Mouse (Mus musculus) neural tube, embryonic 11.5 days (tissue): ENCODE measurements at regions not wholly inside any gene's neighbourhood (a gene's known extent, or its start where the extent isn't known, plus 50 kb on each side); places are given as distances from the start of the nearest gene placed in this dataset.

Experiments used
- ATAC-seq: fragments of 200-750 bp; cut with Nextera tagmentation; 2 replicates; pipeline ENCODE4 v1.8.0; 2017; ENCODE audit warnings: moderate number of reproducible peaks, mild to moderate bottlenecking, moderate TSS enrichment, moderate library complexity; ENCODE audit not compliant: insufficient read depth, low FRiP score, low TSS enrichment
- DNase-seq: peaks from one replicate; pipeline ENCODE4 v3.0.0-alpha.2; 2015; ENCODE audit warnings: low spot score
- H3K27ac ChIP-seq: fragments of 300-500 bp; sonication (generic); 2 replicates; pipeline ENCODE4 v1.5.1; 2014; ENCODE audit warnings: low read depth, mild to moderate bottlenecking, low read length
- H3K27me3 ChIP-seq: fragments of 300-500 bp; sonication (generic); 2 replicates; pipeline ENCODE4 v1.6.1; 2014; ENCODE audit warnings: mild to moderate bottlenecking, low read length, mixed read lengths; ENCODE audit not compliant: control insufficient read depth, insufficient read depth
- H3K36me3 ChIP-seq: fragments of 300-500 bp; sonication (generic); 2 replicates; pipeline ENCODE4 v1.6.1; 2014; ENCODE audit warnings: mild to moderate bottlenecking, low read length, moderate library complexity, mixed read lengths; ENCODE audit not compliant: control insufficient read depth, insufficient read depth
- H3K4me1 ChIP-seq: fragments of 300-500 bp; sonication (generic); 2 replicates; pipeline ENCODE4 v1.6.1; 2014; ENCODE audit warnings: low read length, mixed read lengths; ENCODE audit not compliant: control insufficient read depth, insufficient read depth
- H3K4me2 ChIP-seq: fragments of 300-500 bp; sonication (generic); 2 replicates; pipeline ENCODE4 v1.6.1; 2014; ENCODE audit warnings: low read depth, mild to moderate bottlenecking, moderate library complexity
- H3K4me3 ChIP-seq: fragments of 300-500 bp; sonication (generic); 2 replicates; pipeline ENCODE4 v1.5.1; 2014; ENCODE audit warnings: low read depth, low read length
- H3K9ac ChIP-seq: fragments of 300-500 bp; sonication (generic); 2 replicates; pipeline ENCODE4 v1.6.1; 2014; ENCODE audit warnings: mild to moderate bottlenecking, low read length
- H3K9me3 ChIP-seq: fragments of 300-500 bp; sonication (generic); 2 replicates; pipeline ENCODE4 v1.6.1; 2016; ENCODE audit warnings: low read length; ENCODE audit not compliant: control insufficient read depth
- WGBS: fragments of 180-500 bp; shearing (Covaris S2); extraction: QIAGEN DNeasy Blood & Tissue Kit; methylation state at CpG from one replicate; pipeline ENCODE4 v1.1.7; 2014; 5-methylcytosine and 5-hydroxymethylcytosine counted together

GRCm38 (mm10) chr1:100878065-100878464 is 1105.5 kb downstream of the Cntnap5b start:
- Histone ChIP-seq H3K36me3 (no peaks in the 10 kb centered on the region), H3K9me3 (no peaks in the 10 kb centered on the region), H3K4me1 (no peaks in the 10 kb centered on the region), H3K9ac (no peak overlapping the region), H3K27me3 (no peaks in the 10 kb centered on the region), H3K4me2 (no peak overlapping the region), H3K4me3 (no peak overlapping the region), H3K27ac (no peak overlapping the region)
- DNase-seq (no peak), ATAC-seq (no peak)
- 24% methylated on average over 1 of the region's 1 CpGs for WGBS

GRCm38 (mm10) chr1:100887336-100887735 is 1114.8 kb downstream of the Cntnap5b start:
- H3K4me2 ChIP-seq = no peak overlapping the region
- H3K4me3 ChIP-seq = no peak overlapping the region
- H3K27me3 ChIP-seq = no peaks in the 10 kb centered on the region
- ATAC-seq = no peak
- H3K4me1 ChIP-seq = no peaks in the 10 kb centered on the region
- H3K36me3 ChIP-seq = no peaks in the 10 kb centered on the region
- 51% methylated on average over 2 of the region's 2 CpGs for WGBS
- no peak overlapping the region for H3K27ac ChIP-seq
- no peaks in the 10 kb centered on the region for H3K9me3 ChIP-seq
- H3K9ac ChIP-seq = no peak overlapping the region
- DNase-seq = no peak

GRCm38 (mm10) chr1:100888337-100888736 is 1115.8 kb downstream of the Cntnap5b start:
- H3K4me2 ChIP-seq = no peak overlapping the region
- no peak for DNase-seq
- H3K9me3 ChIP-seq = no peaks in the 10 kb centered on the region
- WGBS = 80% methylated on average over 1 of the region's 1 CpGs
- no peak overlapping the region for H3K9ac ChIP-seq
- H3K27me3 ChIP-seq = no peaks in the 10 kb centered on the region
- H3K4me1 ChIP-seq = no peaks in the 10 kb centered on the region
- no peaks in the 10 kb centered on the region for H3K36me3 ChIP-seq
- H3K4me3 ChIP-seq = no peak overlapping the region
- ATAC-seq = no peak
- no peak overlapping the region for H3K27ac ChIP-seq

GRCm38 (mm10) chr1:100922833-100923232 is 1150.3 kb downstream of the Cntnap5b start:
- H3K4me3 ChIP-seq = no peak overlapping the region
- DNase-seq (no peak), ATAC-seq (no peak)
- H3K4me2 ChIP-seq = no peak overlapping the region
- H3K27me3 ChIP-seq = no peaks in the 10 kb centered on the region
- H3K36me3 ChIP-seq = no peaks in the 10 kb centered on the region
- H3K4me1 ChIP-seq = no peaks in the 10 kb centered on the region
- H3K9ac ChIP-seq = no peak overlapping the region
- H3K27ac ChIP-seq = no peak overlapping the region
- no peaks in the 10 kb centered on the region for H3K9me3 ChIP-seq

GRCm38 (mm10) chr1:100928171-100928771 is 1155.7 kb downstream of the Cntnap5b start:
- WGBS = 50% methylated on average over 1 of the region's 1 CpGs
- no peaks in the 10 kb centered on the region for H3K27me3 ChIP-seq
- ATAC-seq (0 out of 2 replicates have a peak, but pooled peaks have one; percentile 48), DNase-seq (no peak)
- no peak overlapping the region for H3K4me3 ChIP-seq
- no peak overlapping the region for H3K27ac ChIP-seq
- no peaks in the 10 kb centered on the region for H3K36me3 ChIP-seq
- H3K9ac ChIP-seq = no peak overlapping the region
- H3K9me3 ChIP-seq = no peaks in the 10 kb centered on the region
- H3K4me2 ChIP-seq = no peak overlapping the region
- H3K4me1 ChIP-seq = no peaks in the 10 kb centered on the region

- DNase-seq (no peak), ATAC-seq (no peak)
- no peaks in the 10 kb centered on the region for H3K27me3 ChIP-seq
- H3K4me2 ChIP-seq = no peak overlapping the region
- H3K4me1 ChIP-seq = no peaks in the 10 kb centered on the region
- no peak overlapping the region for H3K27ac ChIP-seq
- no peaks in the 10 kb centered on the region for H3K36me3 ChIP-seq
- H3K9me3 ChIP-seq = no peaks in the 10 kb centered on the region
- no peak overlapping the region for H3K4me3 ChIP-seq
- H3K9ac ChIP-seq = no peak overlapping the region
Observed at GRCm38 (mm10) chr1:100967254-100967653, 1194.7 kb downstream of the Cntnap5b start.

GRCm38 (mm10) chr1:100971361-100971760 is 1198.8 kb downstream of the Cntnap5b start:
- no peak overlapping the region for H3K4me2 ChIP-seq
- WGBS = 79% methylated on average over 1 of the region's 1 CpGs
- no peaks in the 10 kb centered on the region for H3K9me3 ChIP-seq
- no peak overlapping the region for H3K4me3 ChIP-seq
- ATAC-seq (no peak), DNase-seq (no peak)
- H3K4me1 ChIP-seq = no peaks in the 10 kb centered on the region
- no peak overlapping the region for H3K27ac ChIP-seq
- H3K9ac ChIP-seq = no peak overlapping the region
- no peaks in the 10 kb centered on the region for H3K36me3 ChIP-seq
- no peaks in the 10 kb centered on the region for H3K27me3 ChIP-seq

GRCm38 (mm10) chr1:100972303-100972702 is 1199.7 kb downstream of the Cntnap5b start:
- Histone ChIP-seq H3K4me1 (no peaks in the 10 kb centered on the region), H3K9ac (no peak overlapping the region), H3K9me3 (no peaks in the 10 kb centered on the region), H3K27me3 (no peaks in the 10 kb centered on the region), H3K4me2 (no peak overlapping the region), H3K27ac (no peak overlapping the region), H3K36me3 (no peaks in the 10 kb centered on the region), H3K4me3 (no peak overlapping the region)
- ATAC-seq (no peak), DNase-seq (no peak)

- H3K4me1 ChIP-seq = no peaks in the 10 kb centered on the region
- no peaks in the 10 kb centered on the region for H3K36me3 ChIP-seq
- no peaks in the 10 kb centered on the region for H3K27me3 ChIP-seq
- WGBS = 93% methylated on average over 3 of the region's 3 CpGs
- H3K27ac ChIP-seq = no peak overlapping the region
- DNase-seq (no peak), ATAC-seq (no peak)
- no peaks in the 10 kb centered on the region for H3K9me3 ChIP-seq
- no peak overlapping the region for H3K4me3 ChIP-seq
- H3K9ac ChIP-seq = no peak overlapping the region
- no peak overlapping the region for H3K4me2 ChIP-seq
Observed at GRCm38 (mm10) chr1:100973713-100974112, 1201.1 kb downstream of the Cntnap5b start.
